13 mouse cellular contexts compared by ENCODE assay signal in the genomic region with DNA sequence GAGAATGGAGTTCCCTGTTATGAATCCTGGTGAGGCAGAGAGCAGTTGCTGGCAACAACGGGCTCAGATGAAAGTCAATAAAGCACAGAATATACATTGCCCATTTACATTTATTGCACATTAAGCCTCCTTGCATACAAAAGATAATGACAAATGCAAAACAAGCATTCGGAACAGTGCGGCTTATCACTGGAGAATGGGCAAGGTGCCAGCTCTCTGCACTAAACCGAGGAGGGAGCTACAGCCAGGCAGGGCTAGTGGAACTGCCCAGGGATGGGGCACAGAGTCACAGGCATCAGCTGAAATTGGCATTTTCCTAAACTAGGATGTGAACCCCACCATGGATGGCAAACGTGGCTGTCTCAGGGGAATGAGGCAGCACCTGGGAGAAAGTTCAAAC.
DNase-seq lines count a peak whose midpoint lies in the region; ATAC-seq lines count a peak whose summit lies in the region.
"Had no signal": no experiment of that assay in that cellular context is flagged by ENCODE, and none has a peak within 500 bp of the region (broad histone marks: within the 10 kb centered on the region; RNA-seq: fewer than 3 reads in every experiment).

No protein-coding gene starts in this region.

- H3K36me3 ChIP-seq in hindbrain, embryonic 13.5 days, result no peaks in the 10 kb centered on the region
- no peaks in the 10 kb centered on the region for H3K36me3 ChIP-seq in hindbrain, embryonic 11.5 days (ENCODE audit: control insufficient read depth, insufficient read depth, low read length)
- no peaks in the 10 kb centered on the region for H3K36me3 ChIP-seq in midbrain, embryonic 14.5 days (ENCODE audit: control insufficient read depth, insufficient read depth, low read length)
- no peaks in the 10 kb centered on the region for H3K36me3 ChIP-seq in midbrain, embryonic 11.5 days (ENCODE audit: control insufficient read depth, insufficient read depth, low read length)
- H3K36me3 ChIP-seq in neural tube, embryonic 14.5 days (ENCODE audit: control insufficient read depth, insufficient read depth, low read length), result no peaks in the 10 kb centered on the region
- H3K36me3 ChIP-seq: embryonic facial prominence, embryonic 15.5 days had no signal

- no peaks in the 10 kb centered on the region for H3K9me3 ChIP-seq in hindbrain, embryonic 13.5 days
- H3K9me3 ChIP-seq in hindbrain, embryonic 11.5 days (ENCODE audit: control insufficient read depth, low read length), result no peaks in the 10 kb centered on the region
- H3K9me3 ChIP-seq in midbrain, embryonic 14.5 days (ENCODE audit: control insufficient read depth, low read length), result no peaks in the 10 kb centered on the region
- H3K9me3 ChIP-seq in midbrain, embryonic 11.5 days (ENCODE audit: control insufficient read depth, low read length), result no peaks in the 10 kb centered on the region
- H3K9me3 ChIP-seq in neural tube, embryonic 14.5 days (ENCODE audit: control insufficient read depth, low read length), result no peaks in the 10 kb centered on the region; the same call in 1 of the 2 replicates
- H3K9me3 ChIP-seq: embryonic facial prominence, embryonic 15.5 days had no signal

- peak; percentile 12 for DNase-seq in adrenal gland, postnatal 14 days
- DNase-seq in adrenal gland, postnatal 4 days (ENCODE audit: low spot score in 2 of 2), result no peak
- no peak for DNase-seq in hindbrain, embryonic 11.5 days (ENCODE audit: low spot score)
- DNase-seq in midbrain, embryonic 14.5 days, result peak; percentile 72
- no peak for DNase-seq in midbrain, embryonic 11.5 days (ENCODE audit: low spot score, missing footprints)
- DNase-seq: kidney, postnatal 36 days; lung, postnatal 4 days; right cerebral cortex, postnatal 25 days had no signal

- H3K9ac ChIP-seq in hindbrain, embryonic 13.5 days, result no peak overlapping the region
- no peak overlapping the region for H3K9ac ChIP-seq in hindbrain, embryonic 11.5 days (ENCODE audit: low read depth, low read length)
- H3K9ac ChIP-seq in midbrain, embryonic 14.5 days (replicated peaks; ENCODE audit: low read length), result no peak overlapping the region
- no peak overlapping the region for H3K9ac ChIP-seq in midbrain, embryonic 11.5 days (ENCODE audit: low read length)
- H3K9ac ChIP-seq in neural tube, embryonic 14.5 days (replicated peaks; ENCODE audit: low read depth, low read length), result no peak overlapping the region
- H3K9ac ChIP-seq: embryonic facial prominence, embryonic 15.5 days had no signal

- 0 out of 2 replicates have a peak, but pooled peaks have one; percentile 22 for ATAC-seq in hindbrain, embryonic 13.5 days (ENCODE audit: low FRiP score)
- ATAC-seq in hindbrain, embryonic 11.5 days (ENCODE audit: low FRiP score), result no peak
- no peak for ATAC-seq in midbrain, embryonic 14.5 days (ENCODE audit: low FRiP score, low TSS enrichment)
- no peak for ATAC-seq in midbrain, embryonic 11.5 days (ENCODE audit: low FRiP score)
- peak; percentile 69; the same call in 1 of the 2 replicates for ATAC-seq in neural tube, embryonic 14.5 days (ENCODE audit: low read depth)
- ATAC-seq in inflammation-experienced regulatory T-cells, adult 6 months, result no peak

- no peaks in the 10 kb centered on the region for H3K27me3 ChIP-seq in hindbrain, embryonic 13.5 days
- peaks cover 2% of the 10 kb centered on the region; the same call in 1 of the 2 replicates for H3K27me3 ChIP-seq in hindbrain, embryonic 11.5 days (ENCODE audit: control insufficient read depth, insufficient read depth, low read length)
- H3K27me3 ChIP-seq in midbrain, embryonic 14.5 days (ENCODE audit: control insufficient read depth, insufficient read depth, low read length), result no peaks in the 10 kb centered on the region
- H3K27me3 ChIP-seq in midbrain, embryonic 11.5 days (ENCODE audit: control insufficient read depth, insufficient read depth, low read length), result no peaks in the 10 kb centered on the region
- no peaks in the 10 kb centered on the region for H3K27me3 ChIP-seq in neural tube, embryonic 14.5 days (ENCODE audit: control insufficient read depth, insufficient read depth, low read length)
- H3K27me3 ChIP-seq: embryonic facial prominence, embryonic 15.5 days had no signal

- 47% methylated on average over 5 of the region's 5 CpGs for WGBS in hindbrain, embryonic 13.5 days
- WGBS in hindbrain, embryonic 11.5 days, result 90% methylated on average over 5 of the region's 5 CpGs
- WGBS in midbrain, embryonic 14.5 days, result 47% methylated on average over 5 of the region's 5 CpGs
- 84% methylated on average over 5 of the region's 5 CpGs for WGBS in midbrain, embryonic 11.5 days
- WGBS in neural tube, embryonic 14.5 days, result 34% methylated on average over 5 of the region's 5 CpGs

- peak overlapping the region; percentile 35; the same call in 1 of the 2 replicates for H3K27ac ChIP-seq in hindbrain, embryonic 13.5 days
- H3K27ac ChIP-seq in hindbrain, embryonic 11.5 days (ENCODE audit: low read depth, low read length), result no peak overlapping the region
- H3K27ac ChIP-seq in midbrain, embryonic 14.5 days (replicated peaks; ENCODE audit: low read depth, low read length), result no peak overlapping the region
- no peak overlapping the region for H3K27ac ChIP-seq in midbrain, embryonic 11.5 days (ENCODE audit: low read depth, low read length)
- H3K27ac ChIP-seq in neural tube, embryonic 14.5 days (ENCODE audit: low read depth, low read length), result no peak overlapping the region
- H3K27ac ChIP-seq: embryonic facial prominence, embryonic 15.5 days had no signal

- peaks cover 29% of the 10 kb centered on the region for H3K4me1 ChIP-seq in hindbrain, embryonic 13.5 days (replicated peaks)
- no peaks in the 10 kb centered on the region; the same call in 1 of the 2 replicates for H3K4me1 ChIP-seq in hindbrain, embryonic 11.5 days (replicated peaks; ENCODE audit: control insufficient read depth, insufficient read depth, low read length)
- peaks cover 10% of the 10 kb centered on the region; the same call in 1 of the 2 replicates for H3K4me1 ChIP-seq in midbrain, embryonic 14.5 days (ENCODE audit: control insufficient read depth, insufficient read depth, low read length)
- H3K4me1 ChIP-seq in midbrain, embryonic 11.5 days (ENCODE audit: control insufficient read depth, insufficient read depth, low read length), result peaks cover 4% of the 10 kb centered on the region
- peaks cover 19% of the 10 kb centered on the region for H3K4me1 ChIP-seq in neural tube, embryonic 14.5 days (ENCODE audit: control insufficient read depth, insufficient read depth, low read length)

- H3K4me2 ChIP-seq in hindbrain, embryonic 13.5 days, result no peak overlapping the region; the same call in 1 of the 2 replicates
- H3K4me2 ChIP-seq in hindbrain, embryonic 11.5 days (replicated peaks; ENCODE audit: low read depth, low read length), result no peak overlapping the region
- no peak overlapping the region for H3K4me2 ChIP-seq in midbrain, embryonic 14.5 days (ENCODE audit: low read length)
- no peak overlapping the region for H3K4me2 ChIP-seq in midbrain, embryonic 11.5 days
- H3K4me2 ChIP-seq in neural tube, embryonic 14.5 days (ENCODE audit: low read depth, low read length), result 0 out of 2 replicates have a peak overlapping the region, but pooled peaks have one; percentile 9
- H3K4me2 ChIP-seq: embryonic facial prominence, embryonic 15.5 days had no signal

- H3K4me3 ChIP-seq in hindbrain, embryonic 13.5 days, result no peak overlapping the region
- no peak overlapping the region for H3K4me3 ChIP-seq in hindbrain, embryonic 11.5 days (ENCODE audit: low read depth, low read length)
- no peak overlapping the region for H3K4me3 ChIP-seq in midbrain, embryonic 14.5 days (replicated peaks; ENCODE audit: low read depth, low read length)
- no peak overlapping the region for H3K4me3 ChIP-seq in midbrain, embryonic 11.5 days (ENCODE audit: low read depth, low read length)
- no peak overlapping the region for H3K4me3 ChIP-seq in neural tube, embryonic 14.5 days (ENCODE audit: low read depth, low read length)
- H3K4me3 ChIP-seq: embryonic facial prominence, embryonic 15.5 days; myocyte had no signal

Comparison
In these comparisons a context has a peak if more than half of its experiments do, and no peak if none do; other contexts are left out.
1. DNase-seq: peak in adrenal gland, postnatal 14 days (single experiment) and midbrain, embryonic 14.5 days (single experiment); none in adrenal gland, postnatal 4 days (0 of 2), hindbrain, embryonic 11.5 days (single experiment) and midbrain, embryonic 11.5 days (single experiment).
2. ATAC-seq: peak in hindbrain, embryonic 13.5 days (single experiment) and neural tube, embryonic 14.5 days (single experiment); none in hindbrain, embryonic 11.5 days (single experiment), midbrain, embryonic 14.5 days (single experiment), midbrain, embryonic 11.5 days (single experiment) and inflammation-experienced regulatory T-cells, adult 6 months (single experiment).